Mouse (Mus musculus) midbrain, embryonic 16.5 days (tissue): Measurements from ENCODE around the gene Chat. TPM values are rescaled to one million over a fixed set of nuclear protein-coding genes. Genes with fewer than 3 reads are reported as not detected.

ENCODE experiments used
- ATAC-seq: fragments of 200-750 bp; cut with Nextera tagmentation; 2 replicates; pipeline ENCODE4 v1.8.0; 2017; ENCODE audit warnings: moderate TSS enrichment
- H3K27ac ChIP-seq: fragments of 300-500 bp; sonication (generic); 2 replicates; pipeline ENCODE4 v1.5.1; 2014; ENCODE audit warnings: mild to moderate bottlenecking, low read length, mixed read lengths
- H3K27me3 ChIP-seq: fragments of 300-500 bp; sonication (generic); 2 replicates; pipeline ENCODE4 v1.6.1; 2014; ENCODE audit warnings: low read depth, low read length, mixed read lengths; ENCODE audit not compliant: control insufficient read depth, insufficient read depth
- H3K36me3 ChIP-seq: fragments of 300-500 bp; sonication (generic); 2 replicates; pipeline ENCODE4 v1.6.1; 2014; ENCODE audit warnings: mild to moderate bottlenecking, low read length, moderate library complexity, mixed read lengths; ENCODE audit not compliant: control insufficient read depth, insufficient read depth
- H3K4me1 ChIP-seq: fragments of 300-500 bp; sonication (generic); 2 replicates; pipeline ENCODE4 v1.6.1; 2014; ENCODE audit warnings: mild to moderate bottlenecking, low read length, mixed read lengths; ENCODE audit not compliant: control insufficient read depth, insufficient read depth
- H3K4me2 ChIP-seq: fragments of 300-500 bp; sonication (generic); 2 replicates; pipeline ENCODE4 v1.6.1; 2014; ENCODE audit warnings: mild to moderate bottlenecking, low read length, mixed read lengths
- H3K4me3 ChIP-seq: fragments of 300-500 bp; sonication (generic); 2 replicates; pipeline ENCODE4 v1.5.1; 2014; ENCODE audit warnings: low read depth, mild to moderate bottlenecking, low read length, moderate library complexity, mixed read lengths
- H3K9ac ChIP-seq: fragments of 300-500 bp; sonication (generic); 2 replicates; pipeline ENCODE4 v1.6.1; 2014; ENCODE audit warnings: low read depth, low read length, mixed read lengths
- H3K9me3 ChIP-seq: fragments of 300-500 bp; sonication (generic); replicated peaks from 2 replicates; pipeline ENCODE4 v1.6.1; 2014; ENCODE audit warnings: mild to moderate bottlenecking, low read length, mixed read lengths; ENCODE audit not compliant: control insufficient read depth, poor library complexity, severe bottlenecking
- WGBS: fragments of 180-500 bp; shearing (Covaris S2); extraction: QIAGEN DNeasy Blood & Tissue Kit; methylation state at CpG from one replicate; pipeline ENCODE4 v1.1.7; 2014; 5-methylcytosine and 5-hydroxymethylcytosine counted together
- polyA plus RNA-seq: library from polyadenylated mRNA; unstranded; fragments of >200 nt; fragmentation: Nextera tagmentation; extraction: Ambion mirVana; gene quantifications from 2 replicates; pipeline ENCODE4 v1.2.1, GENCODE M21; 2015

Chat gene
- polyA plus RNA-seq, 1 experiment from 2014 or later, result 0.90 TPM

GRCm38 (mm10) chr14:32465506-32465870, 301 bp downstream of the Chat start:
- Histone ChIP-seq H3K9ac (no peak overlapping the region), H3K4me3 (peak overlapping the region; percentile 43; the same call in 1 of the 2 replicates), H3K27me3 (peaks cover 73% of the 10 kb centered on the region), H3K36me3 (no peaks in the 10 kb centered on the region), H3K9me3 (no peaks in the 10 kb centered on the region), H3K27ac (no peak overlapping the region), H3K4me2 (peak overlapping the region; percentile 69), H3K4me1 (peaks cover 20% of the 10 kb centered on the region)
- 0% methylated on average over 6 of the region's 11 CpGs for WGBS
- ATAC-seq, result no peak

- 1% methylated on average over 65 of the region's 70 CpGs for WGBS
- H3K9me3 ChIP-seq, result no peaks in the 10 kb centered on the region
- no peak within 1 kb of the TSS for H3K27ac ChIP-seq
- H3K9ac ChIP-seq, result peak within 1 kb of the TSS; percentile 49
- peak within 1 kb of the TSS; percentile 69 for H3K4me2 ChIP-seq
- H3K4me1 ChIP-seq, result peaks cover 21% of the 10 kb centered on the region
- H3K36me3 ChIP-seq, result no peaks in the 10 kb centered on the region
- ATAC-seq, result no peak; the same call in 1 of the 2 replicates
- peaks cover 79% of the 10 kb centered on the region for H3K27me3 ChIP-seq
- H3K4me3 ChIP-seq, result peak within 1 kb of the TSS; percentile 43
Observed at GRCm38 (mm10) chr14:32464601-32465505, 936 bp downstream of the Chat start, which contains the start of gene Slc18a3. TSS of gene Slc18a3 (minus strand) at chr14:32464850.

GRCm38 (mm10) chr14:32463211-32464040, 2.4 kb downstream of the Chat start:
- no peaks in the 10 kb centered on the region for H3K9me3 ChIP-seq
- peak overlapping the region; percentile 37 for H3K4me2 ChIP-seq
- H3K4me1 ChIP-seq, result peaks cover 21% of the 10 kb centered on the region
- H3K9ac ChIP-seq, result no peak overlapping the region
- ATAC-seq, result no peak
- no peaks in the 10 kb centered on the region for H3K36me3 ChIP-seq
- 3% methylated on average over 74 of the region's 74 CpGs for WGBS
- H3K27me3 ChIP-seq, result peaks cover 88% of the 10 kb centered on the region
- H3K4me3 ChIP-seq, result peak overlapping the region; percentile 43
- no peak overlapping the region for H3K27ac ChIP-seq

DNA sequence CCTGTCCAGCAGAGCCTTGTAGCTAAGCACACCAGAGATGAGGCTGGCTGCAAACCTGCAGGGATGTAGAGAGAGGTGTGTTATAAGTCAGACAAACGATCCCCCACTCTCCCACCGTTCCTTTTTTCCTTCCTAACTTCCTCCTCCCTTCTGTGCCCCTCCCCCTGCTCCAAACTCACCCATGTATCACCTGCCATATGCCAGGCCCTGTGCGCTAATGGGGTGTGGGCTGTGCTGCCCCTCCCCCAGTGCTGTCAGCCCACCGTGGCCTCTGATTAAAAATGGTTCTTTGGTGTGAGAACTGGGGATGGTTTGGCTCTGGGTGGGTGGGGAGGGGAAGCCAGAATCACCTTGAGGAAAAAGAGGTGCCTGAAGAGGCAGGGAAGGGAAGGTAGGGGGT, 13.2 kb downstream of the Chat start:
- H3K27me3 ChIP-seq, result peaks cover 16% of the 10 kb centered on the region
- no peak overlapping the region for H3K4me3 ChIP-seq
- H3K9me3 ChIP-seq, result no peaks in the 10 kb centered on the region
- H3K36me3 ChIP-seq, result no peaks in the 10 kb centered on the region
- H3K27ac ChIP-seq, result no peak overlapping the region
- ATAC-seq, result no peak
- no peak overlapping the region for H3K9ac ChIP-seq
- H3K4me2 ChIP-seq, result no peak overlapping the region
- H3K4me1 ChIP-seq, result no peaks in the 10 kb centered on the region
- WGBS, result 25% methylated on average over 4 of the region's 4 CpGs

- Histone ChIP-seq H3K9me3 (no peaks in the 10 kb centered on the region), H3K4me1 (no peaks in the 10 kb centered on the region), H3K9ac (no peak overlapping the region), H3K36me3 (no peaks in the 10 kb centered on the region), H3K4me2 (no peak overlapping the region), H3K27ac (no peak overlapping the region), H3K27me3 (no peaks in the 10 kb centered on the region), H3K4me3 (no peak overlapping the region)
- 82% methylated on average over 6 of the region's 6 CpGs for WGBS
- no peak for ATAC-seq
Observed at GRCm38 (mm10) chr14:32446989-32447388, 18.8 kb downstream of the Chat start.

- Histone ChIP-seq H3K4me3 (no peak overlapping the region), H3K27ac (no peak overlapping the region), H3K4me1 (no peaks in the 10 kb centered on the region), H3K9ac (no peak overlapping the region), H3K27me3 (no peaks in the 10 kb centered on the region), H3K36me3 (no peaks in the 10 kb centered on the region), H3K9me3 (no peaks in the 10 kb centered on the region), H3K4me2 (no peak overlapping the region)
- ATAC-seq, result no peak
- 15% methylated on average over 8 of the region's 8 CpGs for WGBS
Observed at GRCm38 (mm10) chr14:32443446-32443845, 22.3 kb downstream of the Chat start.

DNA sequence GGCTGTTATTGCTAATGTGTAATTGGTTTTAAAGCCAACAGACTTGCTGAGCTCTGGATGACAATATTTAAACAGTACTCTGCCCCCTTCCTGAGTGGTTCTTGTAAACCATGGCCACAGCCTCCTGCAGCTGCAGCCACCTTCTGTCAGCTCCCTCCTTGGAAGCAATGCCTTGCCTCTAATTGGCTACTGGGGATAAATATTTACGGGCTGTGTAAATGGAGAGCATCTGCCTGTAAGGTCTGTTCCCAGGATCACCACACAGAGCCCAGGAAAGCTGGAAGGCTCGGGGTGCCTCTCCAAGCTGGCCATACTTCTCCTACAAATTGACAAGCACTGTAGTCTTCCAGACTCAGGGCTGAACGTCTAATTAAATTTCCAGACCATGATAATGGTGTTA, 26.0 kb downstream of the Chat start:
- H3K27ac ChIP-seq, result no peak overlapping the region
- H3K9ac ChIP-seq, result no peak overlapping the region
- no peak overlapping the region for H3K4me2 ChIP-seq
- no peaks in the 10 kb centered on the region for H3K27me3 ChIP-seq
- no peaks in the 10 kb centered on the region for H3K4me1 ChIP-seq
- no peaks in the 10 kb centered on the region for H3K36me3 ChIP-seq
- ATAC-seq, result no peak; the same call in 1 of the 2 replicates
- no peak overlapping the region for H3K4me3 ChIP-seq
- 33% methylated on average over 3 of the region's 3 CpGs for WGBS
- H3K9me3 ChIP-seq, result no peaks in the 10 kb centered on the region

DNA sequence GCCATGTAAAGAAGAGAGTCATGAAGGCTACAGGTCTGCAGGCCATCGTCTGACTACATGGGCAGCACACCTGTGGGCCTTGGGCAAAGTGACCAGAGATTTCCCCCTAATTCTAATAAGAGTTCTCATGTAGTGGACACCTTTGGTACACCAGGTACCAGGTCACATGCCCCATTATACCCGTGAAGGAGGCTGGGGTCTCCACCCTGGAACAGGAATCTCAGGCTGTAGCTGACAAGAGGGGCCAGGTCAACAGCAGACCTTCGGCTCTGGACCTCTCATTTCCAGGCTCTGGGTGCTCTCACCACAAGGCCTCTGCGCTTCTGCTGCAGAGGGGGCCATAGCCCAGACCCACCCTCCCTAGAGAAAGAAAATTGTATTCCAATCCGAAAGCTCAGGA, 26.5 kb downstream of the Chat start:
- H3K27me3 ChIP-seq, result no peaks in the 10 kb centered on the region
- no peak for ATAC-seq
- H3K4me3 ChIP-seq, result no peak overlapping the region
- no peak overlapping the region for H3K9ac ChIP-seq
- no peaks in the 10 kb centered on the region for H3K4me1 ChIP-seq
- no peaks in the 10 kb centered on the region for H3K9me3 ChIP-seq
- no peaks in the 10 kb centered on the region for H3K36me3 ChIP-seq
- no peak overlapping the region for H3K4me2 ChIP-seq
- H3K27ac ChIP-seq, result no peak overlapping the region
- WGBS, result 70% methylated on average over 5 of the region's 5 CpGs

DNA sequence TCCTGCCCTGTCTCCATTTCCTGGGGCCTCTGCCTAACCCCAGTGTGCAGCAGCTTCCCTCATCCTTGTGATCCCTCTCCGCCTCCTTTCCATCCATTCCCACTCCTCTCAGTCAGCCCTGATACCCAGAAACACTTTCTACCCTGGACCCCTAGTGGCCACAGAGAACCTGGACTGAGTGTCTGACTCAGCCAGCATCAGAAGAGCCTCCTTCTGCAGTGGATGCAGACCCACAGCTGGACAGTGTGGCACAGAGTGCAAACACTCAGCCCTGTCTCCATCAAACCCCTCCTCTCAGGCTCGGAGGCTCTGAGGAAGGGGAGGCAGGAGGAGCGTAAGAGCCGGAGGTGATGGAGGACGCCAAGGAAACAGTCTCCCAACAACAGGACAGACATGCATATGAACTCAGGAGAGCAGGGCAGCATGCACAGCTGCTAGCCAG, 28.4 kb downstream of the Chat start:
- Histone ChIP-seq H3K36me3 (no peaks in the 10 kb centered on the region), H3K9me3 (peaks cover 3% of the 10 kb centered on the region), H3K4me1 (no peaks in the 10 kb centered on the region), H3K27ac (no peak overlapping the region), H3K4me3 (no peak overlapping the region), H3K27me3 (no peaks in the 10 kb centered on the region), H3K9ac (no peak overlapping the region), H3K4me2 (no peak overlapping the region)
- 35% methylated on average over 5 of the region's 5 CpGs for WGBS
- no peak for ATAC-seq
